8 mouse cellular contexts compared by ENCODE assay signal in the genomic region with DNA sequence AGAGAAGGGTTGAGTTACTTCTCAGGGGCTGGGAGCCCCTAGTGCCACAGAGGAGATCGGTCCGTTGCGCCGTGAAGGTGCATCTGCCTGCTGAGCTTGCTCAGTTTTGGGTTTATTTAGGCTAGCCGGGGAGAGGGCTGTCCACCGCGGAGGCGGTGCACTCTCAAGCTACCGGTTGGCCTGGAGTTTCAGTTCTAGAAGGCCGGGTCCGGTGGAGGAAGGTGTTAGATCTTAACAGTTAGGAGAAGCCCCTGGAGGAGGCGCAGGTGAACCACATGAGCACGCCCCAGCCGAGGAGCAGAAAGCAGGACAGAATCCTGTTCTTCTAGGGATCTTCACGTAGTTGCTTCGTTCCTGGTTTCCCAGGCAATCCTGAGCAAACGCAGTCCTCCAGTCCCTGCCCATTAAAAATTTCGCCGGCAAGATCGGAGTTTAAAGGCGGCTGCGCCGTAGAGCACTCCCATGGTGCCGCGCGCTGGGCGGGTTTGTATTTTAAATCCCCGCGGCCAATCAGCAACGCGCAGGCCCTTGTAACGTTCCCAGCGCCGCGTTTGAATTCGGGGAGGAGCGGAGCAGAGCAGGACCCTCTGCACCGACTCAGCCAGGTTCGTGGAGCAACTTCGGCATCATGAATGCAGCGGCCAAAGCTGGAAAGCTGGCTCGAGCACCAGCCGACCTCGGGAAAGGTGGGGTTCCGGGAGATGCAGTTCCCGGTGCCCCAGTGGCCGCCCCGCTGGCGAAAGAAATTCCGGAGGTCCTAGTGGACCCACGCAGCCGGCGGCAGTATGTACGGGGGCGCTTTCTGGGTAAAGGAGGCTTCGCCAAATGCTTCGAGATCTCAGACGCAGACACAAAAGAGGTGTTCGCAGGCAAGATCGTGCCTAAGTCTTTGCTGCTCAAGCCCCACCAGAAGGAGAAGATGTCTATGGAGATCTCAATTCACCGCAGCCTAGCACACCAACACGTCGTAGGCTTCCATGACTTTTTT. TPM values are rescaled to one million over a fixed set of nuclear protein-coding genes. Genes with fewer than 3 reads are reported as not detected.
DNase-seq lines count a peak whose midpoint lies in the region; ATAC-seq lines count a peak whose summit lies in the region.

Plk1 (plus strand) TSS at position 525 of the 988 bp plus-strand sequence.

- DNase-seq in ZHBTc4 (ENCODE audit: low read depth, low spot score) = peak; percentile 96
- peak; percentile 72 to 83 for DNase-seq in cerebellum, postnatal 4 days (ENCODE audit: low spot score in 2 of 2)
- DNase-seq in gastrocnemius, adult 18-20 months (ENCODE audit: low spot score) = peak; percentile 48
- DNase-seq in left cerebral cortex, adult 18-20 months (ENCODE audit: low spot score in 2 of 2) = peak; percentile 82 to 86
- DNase-seq in right cerebral cortex, adult 2 months (ENCODE audit: low spot score in 2 of 2) = peak; percentile 85 to 86
- DNase-seq in urinary bladder, postnatal 36 days (ENCODE audit: low spot score in 2 of 2) = peak; percentile 65 to 81

- WGBS in hindbrain, embryonic 16.5 days = under 1% methylated on average over 63 of the region's 63 CpGs
- WGBS in macrophage (ENCODE audit: missing documents) = under 1% methylated on average over 63 of the region's 63 CpGs

- no peaks in the 10 kb centered on the region for H3K36me3 ChIP-seq in hindbrain, embryonic 16.5 days (ENCODE audit: control insufficient read depth, insufficient read depth, low read length)
- no peaks in the 10 kb centered on the region for H3K36me3 ChIP-seq in macrophage (ENCODE audit: inconsistent target)

- peak within 1 kb of the TSS; percentile 72 for H3K27ac ChIP-seq in hindbrain, embryonic 16.5 days (ENCODE audit: low read depth, low read length)
- peak within 1 kb of the TSS; percentile 74 for H3K27ac ChIP-seq in macrophage

- H3K4me2 ChIP-seq in hindbrain, embryonic 16.5 days (ENCODE audit: low read length) = peak within 1 kb of the TSS; percentile 98

- H3K4me3 ChIP-seq in hindbrain, embryonic 16.5 days (ENCODE audit: low read length) = peak within 1 kb of the TSS; percentile 53
- peak within 1 kb of the TSS; percentile 92 for H3K4me3 ChIP-seq in macrophage (ENCODE audit: inconsistent target)

- no peaks in the 10 kb centered on the region for H3K9me3 ChIP-seq in hindbrain, embryonic 16.5 days (ENCODE audit: control insufficient read depth, low read length)

- H3K4me1 ChIP-seq in hindbrain, embryonic 16.5 days (ENCODE audit: control insufficient read depth, insufficient read depth, low read depth, low read length) = peaks cover 17% of the 10 kb centered on the region

- peak within 1 kb of the TSS; percentile 73 for H3K9ac ChIP-seq in hindbrain, embryonic 16.5 days (ENCODE audit: low read depth, low read length)

- H3K27me3 ChIP-seq in hindbrain, embryonic 16.5 days (replicated peaks; ENCODE audit: control insufficient read depth, insufficient read depth, low read length) = no peaks in the 10 kb centered on the region

- peaks cover 30% of the 10 kb centered on the region for H3K79me2 ChIP-seq in macrophage (ENCODE audit: inconsistent target)

- ATAC-seq in hindbrain, embryonic 16.5 days = peak; percentile 96

RNA-seq across cellular contexts. Expression of gene Plk1, which starts in this region (rescaled TPM):
- total RNA-seq in gastrocnemius, adult 18-20 months (2021) = under 1 TPM; 0.09 to 0.21 TPM
- 19.6 and 26.6 TPM in 2 replicates for polyA plus RNA-seq in hindbrain, embryonic 16.5 days (2015; fragmentation: Nextera tagmentation; extraction: Ambion mirVana)
- 1 to 10 TPM; 1.0 to 1.4 TPM for total RNA-seq in left cerebral cortex, adult 18-20 months (2021)
- 1 to 10 TPM in 19 of 26 experiments, under 1 TPM in 6, not detected in 1; 0.50 to 8.0 (median 1.7) TPM for total RNA-seq in macrophage (2018; cell fraction: chromatin; rRNA removed)
- total RNA-seq in macrophage (2018; cell fraction: cytosol; rRNA removed) = 1 to 10 TPM in 13 of 26 experiments, under 1 TPM in 13; 0.23 to 7.1 (median 1.4) TPM
- 1 to 10 TPM in 20 of 26 experiments, under 1 TPM in 6; 0.40 to 7.9 (median 1.4) TPM for total RNA-seq in macrophage (2018; cell fraction: nucleus; rRNA removed)
- 0.68 to 10.4 TPM (median 5.0 TPM) in 3 replicates for polyA plus RNA-seq in macrophage (2018)

Comparison
In these comparisons a context has a peak if more than half of its experiments do, and no peak if none do; other contexts are left out.
1. Peak in every context shown above with its lines: DNase-seq, ATAC-seq, H3K4me3 ChIP-seq and H3K27ac ChIP-seq.
2. Peak in DNase-seq in gastrocnemius, adult 18-20 months; RNA of the gene not detected or under 1 TPM.